Mouse (Mus musculus) erythroblast, embryonic 14.5 days (primary cell): ENCODE measurements around the gene Ktn1.

Experiments
- GATA1 ChIP-seq: IDR thresholded peaks from 2 replicates; pipeline ENCODE4 v1.6.1; 2012; ENCODE audit warnings: low read length, inconsistent platforms, mixed read lengths
- TAL1 ChIP-seq: IDR thresholded peaks from 3 replicates; pipeline ENCODE4 v1.6.1; 2012; ENCODE audit warnings: low read length, inconsistent platforms, mixed read lengths

- no peak for TF ChIP-seq GATA1
- no peak for TF ChIP-seq TAL1
Observed at GRCm38 (mm10) chr14:47645620-47646019, 2.6 kb upstream of the Ktn1 start.
